Mouse (Mus musculus): ENCODE results near the gene Kcnip1. TPM values are rescaled to one million over a fixed set of nuclear protein-coding genes. Genes with fewer than 3 reads are reported as not detected.

The Kcnip1 gene
- total and polyA plus RNA-seq, 3 experiments, result 0.04 to 0.17 TPM; not detected in 1

- H3K4me2 ChIP-seq (ENCODE audit: insufficient read depth, low read depth, poor library complexity, severe bottlenecking), result no peak overlapping the region
- TF ChIP-seq USF2 (conservative IDR thresholded peaks at IDR 0.05; ENCODE audit: low read depth, low read length) (no peak), MEF2A (IDR thresholded peaks at IDR 0.05; ENCODE audit: borderline replicate concordance, low read depth, low read length) (no peak), RCOR1 (conservative IDR thresholded peaks at IDR 0.05; ENCODE audit: low read depth, low read length) (no peak), IRF4 (IDR thresholded peaks at IDR 0.05; ENCODE audit: low read depth, low read length) (no peak), JUN (IDR thresholded peaks at IDR 0.05; ENCODE audit: insufficient read depth, low read depth, low read length) (no peak), CHD2 (IDR thresholded peaks at IDR 0.05; ENCODE audit: low read length) (no peak), ZC3H11A (IDR thresholded peaks at IDR 0.05; ENCODE audit: low read depth, low read length) (no peak), ZMIZ1 (IDR thresholded peaks at IDR 0.05; ENCODE audit: low read depth, low read length) (no peak), UBTF (IDR thresholded peaks at IDR 0.05; ENCODE audit: low read depth, low read length) (no peak), NELFE (IDR thresholded peaks at IDR 0.05; ENCODE audit: low read depth, low read length) (no peak), GABPA (IDR thresholded peaks at IDR 0.05; ENCODE audit: insufficient replicate concordance, low read depth, low read length) (no peak), POLR2AphosphoS2 (IDR thresholded peaks at IDR 0.05; ENCODE audit: low read depth, low read length) (no peak), CTCF (conservative IDR thresholded peaks at IDR 0.05 in 1 of 2, IDR thresholded peaks at IDR 0.05 in 1 of 2; ENCODE audit: low read depth in 2 of 2, low read length in 2 of 2) (no peak), SIN3A (IDR thresholded peaks at IDR 0.05; ENCODE audit: low read length) (no peak), NRF1 (IDR thresholded peaks at IDR 0.05; ENCODE audit: low read depth, low read length) (no peak), MYC (IDR thresholded peaks at IDR 0.05; ENCODE audit: low read depth, low read length) (no peak), MAFK (IDR thresholded peaks at IDR 0.05; ENCODE audit: insufficient replicate concordance, low read length) (no peak), ZKSCAN1 (IDR thresholded peaks at IDR 0.05; ENCODE audit: borderline replicate concordance, low read depth, low read length) (no peak)
- no peak for DNase-seq (ENCODE audit: extremely low read depth)
These were observed 189.9 kb downstream of the Kcnip1 start for GRCm38 (mm10) chr11:33803093-33803492.

GRCm38 (mm10) chr11:33800436-33801088 lies 192.4 kb downstream of the Kcnip1 start:
- H3K4me1 ChIP-seq (ENCODE audit: control insufficient read depth in 1 of 2, insufficient read depth in 2 of 2), result peaks cover 0 to 4% of the 10 kb centered on the region in 2 experiments; a peak in 2 of 4 replicates
- H3K36me3 ChIP-seq (replicated peaks in 1 of 2; ENCODE audit: control insufficient read depth in 1 of 2, insufficient read depth in 1 of 2, low read length in 1 of 2), result no peaks in the 10 kb centered on the region
- no peak overlapping the region for H3K9ac ChIP-seq (ENCODE audit: insufficient read depth, low read depth)
- H3K79me2 ChIP-seq (replicated peaks; ENCODE audit: control insufficient read depth, extremely low read depth, insufficient read depth, poor library complexity, severe bottlenecking), result no peaks in the 10 kb centered on the region
- H3K27ac ChIP-seq (ENCODE audit: insufficient read depth, low read depth), result no peak overlapping the region
- TF ChIP-seq CTCF (conservative IDR thresholded peaks at IDR 0.05 in 1 of 2, IDR thresholded peaks at IDR 0.05 in 1 of 2; ENCODE audit: low read depth in 2 of 2, low read length in 2 of 2), result no peak
- TF ChIP-seq MXI1 (IDR thresholded peaks at IDR 0.05; ENCODE audit: low read depth, low read length), result no peak
- no peak for TF ChIP-seq ZKSCAN1 (IDR thresholded peaks at IDR 0.05; ENCODE audit: borderline replicate concordance, low read depth, low read length)
- TF ChIP-seq MAFK (IDR thresholded peaks at IDR 0.05; ENCODE audit: insufficient replicate concordance, low read length), result no peak
- no peak for TF ChIP-seq BHLHE40 (IDR thresholded peaks at IDR 0.05; ENCODE audit: low read depth, low read length)
- TF ChIP-seq POLR2A (IDR thresholded peaks at IDR 0.05; ENCODE audit: low read depth, low read length), result no peak
- TF ChIP-seq ZNF384 (IDR thresholded peaks at IDR 0.05; ENCODE audit: low read depth, low read length), result no peak
- TF ChIP-seq TBP (conservative IDR thresholded peaks at IDR 0.05; ENCODE audit: low read depth, low read length), result no peak
- TF ChIP-seq KAT2A (IDR thresholded peaks at IDR 0.05; ENCODE audit: insufficient replicate concordance, low read length), result no peak
- no peak for TF ChIP-seq SIN3A (IDR thresholded peaks at IDR 0.05; ENCODE audit: low read length)
- TF ChIP-seq RAD21 (IDR thresholded peaks at IDR 0.05; ENCODE audit: low read depth, low read length), result no peak
- TF ChIP-seq GABPA (IDR thresholded peaks at IDR 0.05; ENCODE audit: insufficient replicate concordance, low read depth, low read length), result no peak
- no peak for TF ChIP-seq JUN (IDR thresholded peaks at IDR 0.05; ENCODE audit: insufficient read depth, low read depth, low read length)
- no peak for TF ChIP-seq CHD2 (IDR thresholded peaks at IDR 0.05; ENCODE audit: low read length)
- TF ChIP-seq NELFE (IDR thresholded peaks at IDR 0.05; ENCODE audit: low read depth, low read length), result no peak
- no peak for TF ChIP-seq NRF1 (IDR thresholded peaks at IDR 0.05; ENCODE audit: low read depth, low read length)
- TF ChIP-seq POLR2AphosphoS2 (IDR thresholded peaks at IDR 0.05; ENCODE audit: low read depth, low read length), result no peak
- no peak for TF ChIP-seq CHD1 (IDR thresholded peaks at IDR 0.05; ENCODE audit: low read depth, low read length)
- peaks cover 96% of the 10 kb centered on the region for H3K27me3 ChIP-seq (replicated peaks)
- dilution Hi-C loops (cut with MboI; ENCODE audit: extremely low pct_ligation_motif_present, extremely low pct_unique_long_range_greater_than_20kb, low sequenced_read_pairs) (no loop called here), in situ Hi-C loops (cut with MboI; ENCODE audit: low pct_ligation_motif_present, low pct_unique_long_range_greater_than_20kb, low sequenced_read_pairs) (no loop called here)
- H3K4me3 ChIP-seq (replicated peaks in 1 of 3; ENCODE audit: low read depth in 2 of 3, low read length in 2 of 3, poor library complexity in 1 of 3), result no peak overlapping the region
- H3K4me2 ChIP-seq (ENCODE audit: insufficient read depth, low read depth, poor library complexity, severe bottlenecking), result no peak overlapping the region
- no peaks in the 10 kb centered on the region for H3K9me3 ChIP-seq (replicated peaks; ENCODE audit: low read length)
- DNase-seq (ENCODE audit: extremely low read depth), result no peak

More at GRCm38 (mm10) chr11:33803093-33803492, 189.9 kb downstream of the Kcnip1 start:
- H3K9me3 ChIP-seq (replicated peaks; ENCODE audit: low read length), result no peaks in the 10 kb centered on the region
- dilution Hi-C loops (cut with MboI; ENCODE audit: extremely low pct_ligation_motif_present, extremely low pct_unique_long_range_greater_than_20kb, low sequenced_read_pairs), result no loop called here
- no peak overlapping the region for H3K9ac ChIP-seq (ENCODE audit: insufficient read depth, low read depth)
- no peaks in the 10 kb centered on the region for H3K4me1 ChIP-seq (ENCODE audit: control insufficient read depth in 1 of 2, insufficient read depth in 2 of 2)
- no peaks in the 10 kb centered on the region for H3K79me2 ChIP-seq (replicated peaks; ENCODE audit: control insufficient read depth, extremely low read depth, insufficient read depth, poor library complexity, severe bottlenecking)
- H3K36me3 ChIP-seq (replicated peaks in 1 of 2; ENCODE audit: control insufficient read depth in 1 of 2, insufficient read depth in 1 of 2, low read length in 1 of 2), result no peaks in the 10 kb centered on the region
- in situ Hi-C loops (cut with MboI; ENCODE audit: low pct_ligation_motif_present, low pct_unique_long_range_greater_than_20kb, low sequenced_read_pairs), result no loop called here
- peaks cover 97% of the 10 kb centered on the region for H3K27me3 ChIP-seq (replicated peaks)
- no peak overlapping the region for H3K27ac ChIP-seq (ENCODE audit: insufficient read depth, low read depth)
- no peak overlapping the region for H3K4me3 ChIP-seq (replicated peaks in 1 of 3; ENCODE audit: low read depth in 2 of 3, low read length in 2 of 3, poor library complexity in 1 of 3)
